Mouse (Mus musculus): ENCODE results near the gene Naa50.

Gene Naa50

GRCm38 (mm10) chr16:44211054-44211414 is 71.4 kb downstream of the Naa50 start:
- POLR2A ChIA-PET, result interaction anchor here in 3 of 4 experiments (0.7 to 1.4 kb wide), 5 partner anchors 17 to 514 kb away, joined by 3 to 5 read pairs (median 3); no protein-coding TSS in a partner anchor
- CTCF ChIA-PET, result interaction anchor here in 3 of 4 experiments (0.6 to 1.1 kb wide), 3 partner anchors 15 to 31 kb away, joined by 3 to 5 read pairs (median 5); no protein-coding TSS in a partner anchor

- CTCF ChIA-PET, result interaction anchor here in 1 of 4 experiments (1.2 kb wide), 1 partner anchor 58 kb away, joined by 3 read pairs; no protein-coding TSS in a partner anchor
- POLR2A ChIA-PET, result interaction anchor here in 1 of 4 experiments (1.0 kb wide), 1 partner anchor 15 kb away, joined by 3 read pairs; no protein-coding TSS in a partner anchor
Observed at GRCm38 (mm10) chr16:44212703-44213102, 73.1 kb downstream of the Naa50 start.
